Mouse (Mus musculus) ES-Bruce4 (cell line): ENCODE measurements around the gene Rab31. TPM values are rescaled to one million over a fixed set of nuclear protein-coding genes. Genes with fewer than 3 reads are reported as not detected.

ENCODE experiments used
- H3K27ac ChIP-seq: 2 replicates; pipeline ENCODE4 v1.5.1; 2012; ENCODE audit warnings: low read length, inconsistent platforms; ENCODE audit not compliant: insufficient read depth
- H3K27me3 ChIP-seq: 2 replicates; pipeline ENCODE4 v1.6.1; 2012; ENCODE audit warnings: mild to moderate bottlenecking, low read length, inconsistent platforms; ENCODE audit not compliant: control insufficient read depth, poor library complexity, insufficient read depth, severe bottlenecking
- H3K36me3 ChIP-seq: 2 replicates; pipeline ENCODE4 v1.6.1; 2012; ENCODE audit warnings: inconsistent platforms, mild to moderate bottlenecking, low read length, moderate library complexity; ENCODE audit not compliant: control insufficient read depth, poor library complexity, insufficient read depth, severe bottlenecking
- H3K4me1 ChIP-seq: one replicate; pipeline ENCODE4 v1.8.1; 2011; ENCODE audit warnings: low read length; ENCODE audit not compliant: control insufficient read depth, insufficient read depth
- H3K4me3 ChIP-seq: 2 replicates; pipeline ENCODE4 v1.5.1; 2011; ENCODE audit warnings: low read depth, mild to moderate bottlenecking, low read length
- H3K9ac ChIP-seq: 2 replicates; pipeline ENCODE4 v1.6.1; 2012; ENCODE audit warnings: low read depth, mild to moderate bottlenecking, inconsistent platforms; ENCODE audit not compliant: poor library complexity, severe bottlenecking
- H3K9me3 ChIP-seq: replicated peaks from 2 replicates; pipeline ENCODE4 v1.6.1; 2012; ENCODE audit warnings: mild to moderate bottlenecking, low read length, inconsistent platforms; ENCODE audit not compliant: control insufficient read depth, poor library complexity, insufficient read depth, severe bottlenecking
- CTCF ChIP-seq: IDR thresholded peaks from one replicate; pipeline ENCODE4 v1.8.1; 2011; ENCODE audit warnings: low read depth, low read length
- EP300 ChIP-seq: IDR thresholded peaks from 2 replicates; pipeline ENCODE4 v1.6.1; 2011; ENCODE audit warnings: low read depth, low read length; ENCODE audit not compliant: insufficient read depth
- POLR2A ChIP-seq: IDR thresholded peaks from one replicate; pipeline ENCODE4 v1.8.1; 2011; ENCODE audit warnings: low read length; ENCODE audit not compliant: insufficient read depth
- polyA plus RNA-seq: library from polyadenylated mRNA; stranded (reverse); fragments of >200 nt; gene quantifications from 2 replicates; pipeline ENCODE4 v1.2.4, GENCODE M21; 2011; ENCODE audit warnings: low read depth; ENCODE audit not compliant: missing spikeins, insufficient read depth, insufficient read length

The Rab31 gene
- polyA plus RNA-seq, 1 experiment, result 18.7 TPM

DNA sequence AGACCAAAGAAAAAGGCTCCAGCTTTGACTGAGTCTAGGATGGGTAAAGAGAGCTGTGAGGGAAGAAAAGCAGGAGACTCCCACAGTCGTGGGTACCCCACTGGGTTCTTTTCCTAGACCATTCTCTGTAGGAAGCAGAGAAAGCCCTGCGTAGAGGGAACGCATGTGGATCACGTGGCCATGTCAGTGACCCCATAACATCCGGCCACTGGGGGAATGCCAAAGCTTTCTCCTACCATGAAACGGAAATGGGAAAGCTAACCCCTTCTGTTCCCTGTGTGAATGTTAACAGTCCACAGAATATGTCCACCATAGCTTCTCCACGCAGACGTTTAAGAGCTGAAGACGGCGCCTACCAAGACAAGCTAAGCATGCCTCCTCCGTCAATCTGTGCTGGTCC, 62.0 kb downstream of the Rab31 start:
- Histone ChIP-seq H3K4me3 (no peak overlapping the region), H3K27ac (no peak overlapping the region)
- no peak for TF ChIP-seq EP300
- no peak for TF ChIP-seq POLR2A
- no peak for TF ChIP-seq CTCF

DNA sequence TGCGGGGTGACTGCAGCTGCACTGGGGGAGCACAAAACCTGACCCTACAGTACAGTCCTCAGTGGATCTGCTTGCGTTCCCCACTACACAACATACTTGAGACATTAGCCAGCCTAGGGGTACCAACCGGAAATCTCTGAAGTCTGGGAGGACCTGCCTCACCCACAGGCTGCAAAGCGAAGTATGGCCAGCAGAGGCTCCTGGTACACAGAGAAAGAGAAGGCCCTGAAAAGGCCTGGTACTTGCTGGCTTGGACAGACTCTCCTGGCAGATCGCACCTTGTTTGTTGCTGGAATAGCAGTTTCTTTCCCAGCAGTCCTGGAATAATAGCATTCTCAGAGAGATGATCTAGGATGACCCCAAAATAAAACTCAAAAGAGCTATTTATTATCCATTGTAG, 66.3 kb downstream of the Rab31 start:
- Histone ChIP-seq H3K36me3 (no peaks in the 10 kb centered on the region), H3K9me3 (no peaks in the 10 kb centered on the region), H3K27me3 (no peaks in the 10 kb centered on the region), H3K4me1 (no peaks in the 10 kb centered on the region), H3K9ac (no peak overlapping the region), H3K27ac (no peak overlapping the region), H3K4me3 (no peak overlapping the region)
- TF ChIP-seq CTCF (peak; percentile 42), POLR2A (no peak), EP300 (no peak)

More for the DNA sequence above, 62.0 kb downstream of the Rab31 start:
- Histone ChIP-seq H3K4me1 (no peaks in the 10 kb centered on the region), H3K9me3 (no peaks in the 10 kb centered on the region; the same call in 1 of the 2 replicates), H3K27me3 (no peaks in the 10 kb centered on the region), H3K36me3 (no peaks in the 10 kb centered on the region), H3K9ac (no peak overlapping the region)

DNA sequence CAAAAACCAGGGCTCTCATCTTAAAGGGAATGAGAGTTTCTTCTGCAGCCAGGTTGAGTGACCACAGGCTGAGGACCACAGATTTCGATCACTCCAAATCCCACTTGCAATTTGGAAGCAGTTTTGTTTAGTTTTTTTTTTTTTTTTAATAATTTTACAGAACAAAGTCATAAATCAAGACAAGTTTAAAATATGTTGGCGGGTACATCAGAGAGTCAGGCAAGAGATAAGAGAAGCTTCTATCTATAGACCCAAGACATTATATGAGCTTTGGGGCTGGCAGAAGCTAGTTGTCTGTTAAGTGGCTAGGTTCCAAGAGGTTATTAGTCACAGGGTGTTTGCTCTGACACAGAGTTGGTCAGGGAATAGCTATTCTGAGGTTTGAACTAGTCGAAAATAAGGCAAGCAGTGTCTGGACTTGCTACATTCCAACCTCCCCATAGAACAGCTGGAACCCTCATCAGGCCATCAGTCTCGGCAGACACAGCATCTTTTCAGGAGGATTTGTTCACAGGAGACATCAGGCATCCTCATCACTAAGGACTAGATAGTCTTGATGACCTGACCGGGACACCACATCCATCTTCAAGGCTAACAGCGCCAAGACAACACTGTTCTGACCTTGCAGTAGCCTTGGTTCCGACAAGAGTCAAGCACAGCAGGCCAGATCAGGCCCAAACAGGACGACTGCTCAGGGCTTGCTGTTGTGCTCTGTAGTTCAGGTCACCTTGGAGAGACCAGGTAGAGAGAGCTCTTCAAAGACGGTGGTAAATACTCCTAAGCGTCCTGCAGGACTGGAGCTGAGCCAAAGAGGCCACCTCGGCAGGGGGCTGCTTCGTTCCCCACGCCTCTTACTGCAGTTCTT, 68.8 kb downstream of the Rab31 start:
- Histone ChIP-seq H3K27me3 (no peaks in the 10 kb centered on the region), H3K36me3 (no peaks in the 10 kb centered on the region), H3K4me3 (no peak overlapping the region), H3K4me1 (no peaks in the 10 kb centered on the region), H3K9ac (no peak overlapping the region), H3K27ac (no peak overlapping the region), H3K9me3 (no peaks in the 10 kb centered on the region)
- TF ChIP-seq EP300, result 0 out of 2 replicates have a peak, but pooled peaks have one; percentile 49
- no peak for TF ChIP-seq POLR2A

DNA sequence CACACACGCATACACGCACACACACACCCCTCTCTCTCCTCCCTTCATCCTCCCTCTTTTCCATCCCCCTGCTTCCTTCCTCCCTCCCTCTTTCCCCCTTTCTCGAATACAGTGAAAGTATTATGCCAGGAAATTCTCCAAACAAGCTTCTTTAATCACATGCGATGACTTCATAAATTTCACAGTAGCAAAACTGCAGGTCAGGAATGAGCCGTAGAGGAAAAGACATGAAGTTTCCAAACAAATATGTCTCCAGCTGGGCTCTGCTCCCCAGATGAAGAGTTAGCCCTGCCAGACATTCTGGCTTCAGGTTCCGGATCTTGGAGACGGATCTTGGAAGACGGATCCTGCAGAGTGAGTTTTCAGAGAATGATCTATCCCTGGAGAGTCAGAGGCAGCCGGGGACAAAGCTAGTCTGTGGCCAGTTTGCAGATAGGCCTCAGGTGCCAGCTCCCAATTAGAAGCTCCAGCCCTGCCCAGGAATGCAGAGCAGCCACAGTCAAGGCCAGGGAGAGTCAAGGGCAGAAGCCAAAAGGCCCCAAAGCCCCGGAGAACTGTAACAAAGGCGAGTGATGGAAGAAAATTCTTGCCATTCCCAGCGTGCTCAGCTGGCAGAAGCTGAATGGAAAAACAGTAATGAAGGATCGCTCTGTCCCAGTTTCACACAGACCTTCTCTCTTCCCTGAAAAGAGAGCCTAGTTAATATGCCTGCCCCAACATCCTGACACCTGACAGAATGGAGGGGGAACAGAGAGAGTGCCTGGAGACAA, 70.6 kb downstream of the Rab31 start:
- TF ChIP-seq POLR2A (no peak), EP300 (0 out of 2 replicates have a peak, but pooled peaks have one; percentile 38), CTCF (no peak)
- Histone ChIP-seq H3K4me1 (no peaks in the 10 kb centered on the region), H3K4me3 (no peak overlapping the region), H3K27me3 (no peaks in the 10 kb centered on the region), H3K9me3 (no peaks in the 10 kb centered on the region), H3K27ac (peak overlapping the region; percentile 90), H3K9ac (no peak overlapping the region), H3K36me3 (no peaks in the 10 kb centered on the region)

DNA sequence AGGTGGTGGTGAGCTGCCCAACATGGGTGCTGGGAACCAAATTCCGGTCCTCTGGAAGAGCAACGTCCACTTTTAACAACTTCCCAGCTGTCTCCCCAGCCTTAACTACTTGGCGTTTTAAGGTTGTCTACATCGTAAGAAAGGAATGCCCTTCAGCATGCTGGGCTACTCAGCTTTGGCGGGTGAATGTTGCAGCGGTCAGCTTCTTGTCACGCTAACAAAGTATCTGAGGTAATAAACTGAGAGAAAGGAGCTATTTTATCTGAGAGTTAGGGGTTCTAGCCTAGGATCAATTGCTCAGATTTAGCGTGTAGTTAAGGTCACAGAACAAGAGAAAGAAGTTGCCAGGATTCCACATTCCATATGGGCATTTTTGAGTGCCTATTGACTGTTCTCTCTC, 71.2 kb downstream of the Rab31 start:
- H3K9ac ChIP-seq, result no peak overlapping the region
- TF ChIP-seq EP300 (no peak), POLR2A (no peak), CTCF (no peak)

More for the DNA sequence above, 71.2 kb downstream of the Rab31 start:
- Histone ChIP-seq H3K27ac (peak overlapping the region; percentile 90), H3K4me1 (no peaks in the 10 kb centered on the region), H3K4me3 (no peak overlapping the region), H3K27me3 (no peaks in the 10 kb centered on the region), H3K9me3 (no peaks in the 10 kb centered on the region), H3K36me3 (no peaks in the 10 kb centered on the region)
